Mouse (Mus musculus): ENCODE results near the gene Gatc.

DNA sequence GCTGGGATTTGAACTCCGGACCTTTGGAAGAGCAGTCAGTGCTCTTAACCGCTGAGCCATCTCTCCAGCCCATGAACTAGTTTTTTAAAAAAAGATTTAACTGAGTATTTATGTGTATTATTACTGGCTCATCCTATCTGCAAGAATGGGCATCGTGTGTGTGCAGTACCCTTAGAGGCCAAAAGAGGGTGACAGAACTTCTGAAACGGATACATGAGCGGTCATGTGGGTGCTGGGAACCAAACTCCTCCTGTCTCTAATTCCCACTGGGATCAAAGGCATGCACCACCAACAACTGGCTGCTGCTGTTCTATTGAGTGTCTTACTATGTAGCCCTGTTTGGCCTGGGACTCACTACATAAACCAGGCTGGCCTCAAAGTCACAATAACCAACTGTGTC is 10.4 kb upstream of the Gatc start:
- TF ChIP-seq POLR2A (IDR thresholded peaks at IDR 0.05; ENCODE audit: borderline replicate concordance, insufficient read depth, low read length) (no peak), CTCF (IDR thresholded peaks at IDR 0.05; ENCODE audit: borderline replicate concordance, insufficient read depth, low read depth, low read length) (no peak)
